Mouse (Mus musculus): ENCODE results near the gene Lpgat1.
A peak's percentile ranks its signal among the peaks of the same experiment; 100 is the strongest.

Lpgat1 gene

DNA sequence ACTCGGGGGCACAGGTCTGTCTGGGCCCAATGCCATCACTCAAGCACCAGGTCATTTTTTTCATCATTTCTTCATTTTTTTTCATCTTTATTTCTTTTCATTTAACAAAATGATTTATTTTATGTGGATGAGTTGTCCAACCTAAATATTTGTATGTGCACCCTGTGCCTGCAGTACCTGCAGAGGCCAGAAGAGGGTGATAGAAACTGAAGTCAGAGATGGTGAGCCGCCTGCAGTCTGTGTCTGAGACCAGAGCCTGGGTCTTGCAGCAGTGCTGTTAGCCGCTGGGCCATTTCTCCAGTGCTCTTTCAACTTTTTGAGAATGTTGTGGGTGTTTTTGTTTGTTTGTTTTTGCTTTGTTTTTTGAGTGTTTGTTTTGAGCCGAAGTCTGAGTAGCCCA lies 89.1 kb downstream of the Lpgat1 start:
- DNase-seq (ENCODE audit: low spot score): no peak

- no peak for DNase-seq (ENCODE audit: low spot score)
Observed at GRCm38 (mm10) chr1:191807979-191808378, 90.3 kb downstream of the Lpgat1 start.

DNA sequence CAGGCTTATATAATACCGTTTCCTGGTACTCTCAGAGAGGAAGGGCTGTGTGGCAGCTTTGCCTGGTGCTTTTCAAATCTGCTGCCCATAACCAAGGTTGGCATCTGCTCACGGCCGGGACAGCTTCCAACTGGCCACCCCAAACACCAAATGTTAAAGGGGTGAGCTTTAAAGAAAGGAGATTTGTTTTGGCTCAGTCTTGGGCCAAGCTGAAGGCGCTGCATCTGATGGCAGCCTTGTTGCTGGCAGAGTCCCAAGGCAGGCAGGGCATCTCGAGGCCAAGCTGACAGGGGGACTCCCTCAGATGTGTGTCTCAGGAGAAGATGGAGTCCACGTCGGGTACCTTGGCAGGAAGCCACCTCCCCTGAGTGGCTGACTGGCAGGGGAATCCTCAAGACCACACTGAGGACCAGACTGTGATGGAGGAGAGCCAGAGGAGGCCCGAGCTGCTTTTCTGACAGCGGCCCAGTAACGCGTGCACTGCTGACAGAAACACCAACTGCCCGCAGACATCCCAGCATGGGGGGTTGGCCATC lies 91.1 kb downstream of the Lpgat1 start:
- DNase-seq (ENCODE audit: low spot score): no peak

GRCm38 (mm10) chr1:191811774-191812173 lies 94.1 kb downstream of the Lpgat1 start:
- no peak for DNase-seq (ENCODE audit: low spot score)

- DNase-seq (ENCODE audit: low spot score): no peak
Observed at GRCm38 (mm10) chr1:191812949-191813691, 95.5 kb downstream of the Lpgat1 start.

DNA sequence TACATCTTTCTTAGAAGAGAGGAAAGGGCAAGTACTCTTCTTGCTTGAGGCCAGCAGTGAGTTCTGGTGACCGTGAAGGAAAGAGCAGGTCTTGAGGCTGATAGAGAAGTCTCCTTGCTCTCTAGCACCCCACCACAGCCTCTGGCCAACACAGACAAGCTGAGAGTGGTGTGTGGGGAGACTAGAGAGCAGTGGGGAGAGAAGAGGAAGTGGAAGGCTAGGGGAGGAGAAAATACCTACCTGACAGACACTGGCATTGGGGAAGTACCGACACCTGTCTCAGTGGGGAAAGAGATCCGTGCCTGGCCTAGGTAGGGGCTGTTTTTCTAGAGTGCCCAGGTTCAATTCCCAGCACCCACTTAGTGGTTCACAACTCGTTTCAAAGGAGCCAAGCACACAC lies 96.6 kb downstream of the Lpgat1 start:
- DNase-seq (ENCODE audit: low spot score): no peak

GRCm38 (mm10) chr1:191814935-191815334 lies 97.3 kb downstream of the Lpgat1 start:
- DNase-seq (ENCODE audit: low spot score): no peak

GRCm38 (mm10) chr1:191816596-191816995 lies 99.0 kb downstream of the Lpgat1 start:
- no peak for DNase-seq (ENCODE audit: low spot score)

DNA sequence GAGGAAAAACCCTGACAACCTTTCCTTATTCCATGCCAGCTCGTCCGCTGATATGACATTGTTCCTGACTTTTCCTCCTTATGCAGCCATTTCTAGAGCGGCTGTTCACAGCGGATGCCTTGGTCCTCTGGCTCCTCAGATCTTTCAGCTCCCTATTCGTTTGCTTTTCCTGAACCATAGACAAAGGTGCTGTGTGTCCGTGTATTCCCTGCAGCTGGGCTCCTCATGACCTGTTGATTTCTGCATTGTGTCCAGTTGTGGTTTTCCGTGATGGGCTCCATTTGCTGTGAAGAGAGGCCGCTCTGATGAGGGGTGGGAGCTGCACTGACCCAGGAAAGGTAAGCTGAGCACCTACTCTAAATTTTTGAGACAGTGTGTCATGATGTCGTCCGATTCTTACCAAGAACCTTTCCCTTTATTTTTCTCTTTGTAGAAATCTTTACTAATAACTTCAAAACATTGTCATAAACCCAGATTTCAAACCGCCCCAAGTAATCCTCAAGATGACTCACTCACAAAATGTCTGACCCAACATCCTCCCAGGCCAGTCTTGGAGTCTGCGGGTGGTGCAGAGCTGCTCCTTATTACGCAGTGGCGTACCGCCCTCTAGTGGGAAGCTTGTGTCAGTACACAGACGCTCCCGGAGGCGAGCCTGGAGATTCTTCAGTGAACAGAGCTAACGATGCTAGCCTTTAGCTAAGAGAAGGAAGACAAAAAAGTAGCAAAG lies 99.9 kb downstream of the Lpgat1 start:
- peak; percentile 74 for DNase-seq (ENCODE audit: low spot score)

GRCm38 (mm10) chr1:191818145-191818631 lies 100.6 kb downstream of the Lpgat1 start:
- no peak for DNase-seq (ENCODE audit: low spot score)

DNA sequence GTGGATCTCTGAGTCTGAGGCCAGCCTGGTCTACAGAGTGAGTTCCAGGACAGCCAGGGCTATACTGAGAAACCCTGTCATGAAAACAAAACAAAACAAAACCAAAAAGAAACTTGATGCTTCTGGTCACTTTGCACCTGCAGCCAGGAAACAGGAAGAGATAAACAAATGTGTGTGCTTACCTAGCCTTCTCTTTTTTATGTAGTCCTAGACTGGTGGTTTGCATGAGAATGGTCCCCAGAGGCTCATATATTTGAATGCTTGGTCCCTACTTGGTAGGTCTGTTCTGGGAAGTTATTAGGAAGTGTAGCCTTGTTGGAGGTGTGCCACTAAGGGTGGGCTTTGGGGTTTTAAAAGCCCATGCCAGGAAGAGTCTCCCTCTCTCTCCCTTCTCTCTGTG lies 101.4 kb downstream of the Lpgat1 start:
- DNase-seq (ENCODE audit: low spot score): no peak

DNA sequence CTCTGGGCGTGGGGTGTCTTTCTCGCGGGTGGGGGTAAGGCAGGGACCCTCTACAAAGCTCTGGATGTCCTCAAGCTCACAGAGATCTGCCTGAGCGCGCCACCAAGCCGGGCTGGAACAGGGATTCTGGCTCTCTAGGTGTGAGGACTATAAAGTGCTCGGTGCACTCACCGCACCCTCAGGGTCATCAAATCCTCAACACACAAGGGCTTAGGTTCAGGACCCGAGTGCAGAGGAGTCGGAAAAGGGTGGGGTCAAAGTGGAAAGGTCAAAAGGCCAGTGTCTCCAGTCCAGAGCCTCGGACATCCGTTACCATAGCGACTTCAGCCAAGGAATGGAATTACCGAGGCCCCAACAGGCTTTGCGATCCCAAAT lies 103.3 kb downstream of the Lpgat1 start:
- DNase-seq (ENCODE audit: low spot score): no peak

GRCm38 (mm10) chr1:191821326-191822091 lies 103.9 kb downstream of the Lpgat1 start, which contains the start of gene Nek2:
Nek2 (plus strand) TSS chr1:191821444.
- DNase-seq (ENCODE audit: low spot score): peak; percentile 98

- no peak for DNase-seq (ENCODE audit: low spot score)
Observed at GRCm38 (mm10) chr1:191829124-191829523, 111.5 kb downstream of the Lpgat1 start.

- no peak for DNase-seq (ENCODE audit: low spot score)
Observed at GRCm38 (mm10) chr1:191833396-191833795, 115.8 kb downstream of the Lpgat1 start.
